Mouse (Mus musculus) liver, embryonic 14.5 days (tissue): Measurements from ENCODE around the gene Txnrd3.

Experiments
- CTCF ChIP-seq: IDR thresholded peaks from 2 replicates; pipeline ENCODE4 v1.5.1; 2016; ENCODE audit warnings: antibody characterized with exemption, low read depth, control low read depth
- EP300 ChIP-seq: IDR thresholded peaks from 2 replicates; pipeline ENCODE4 v1.6.1; 2016; ENCODE audit warnings: antibody characterized with exemption, low read depth

DNA sequence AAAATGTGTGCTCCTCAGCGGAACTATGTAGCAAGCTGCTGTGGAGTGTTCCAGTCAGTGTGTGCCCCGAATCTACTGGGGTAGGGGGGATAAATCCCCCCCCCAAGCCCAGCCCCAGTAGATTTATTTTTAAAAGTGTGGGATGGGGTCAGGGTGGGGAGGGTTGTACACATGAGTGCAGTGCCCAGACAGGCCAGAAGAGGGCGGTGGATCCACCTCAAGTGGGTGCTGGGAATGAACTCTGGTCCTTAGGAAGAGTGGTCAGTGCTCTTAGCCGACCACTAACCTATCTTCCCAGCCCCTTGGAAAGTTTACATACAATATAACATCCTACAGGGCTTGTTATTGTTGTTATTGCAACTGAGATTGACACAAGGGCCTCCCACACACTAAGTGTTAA, 35.8 kb upstream of the Txnrd3 start:
- TF ChIP-seq CTCF (peak; percentile 69), EP300 (no peak)
